In the genomic region with DNA sequence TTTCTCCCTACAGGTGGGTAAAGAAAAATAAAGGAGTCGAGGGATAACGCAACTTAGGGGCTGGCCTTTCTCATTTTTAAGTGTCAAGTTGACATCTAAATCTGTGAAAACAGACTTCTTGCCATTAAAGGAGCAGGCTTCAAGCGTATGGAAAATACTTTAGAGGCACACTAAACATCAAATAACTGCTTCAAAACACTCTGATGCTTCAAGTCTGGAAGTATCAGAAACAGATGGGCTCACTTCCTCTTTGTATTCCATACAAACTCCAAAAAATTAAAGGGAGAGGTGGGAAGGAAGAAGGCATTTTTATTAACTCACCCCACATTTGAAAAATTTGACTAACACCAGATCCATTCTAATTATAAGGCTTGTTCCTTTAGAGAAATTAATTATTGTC, we compare ENCODE assay signal across 11 mouse cellular contexts.
"Had no signal": no experiment of that assay in that cellular context is flagged by ENCODE, and none has a peak within 500 bp of the region (broad histone marks: within the 10 kb centered on the region; RNA-seq: fewer than 3 reads in every experiment).

No protein-coding gene starts in this region.

- H3K9me3 ChIP-seq: liver, embryonic 13.5 days; lung, embryonic 15.5 days; neural tube, embryonic 12.5 days had no signal

- DNase-seq: kidney, adult 2 months; kidney, postnatal 25 days; liver; liver, embryonic 13.5 days; liver, postnatal 0 days; lung, postnatal 36 days; thymus, postnatal 14 days had no signal

- H3K9ac ChIP-seq: liver, embryonic 13.5 days; liver, postnatal 0 days; lung, embryonic 15.5 days; neural tube, embryonic 12.5 days had no signal

- H3K27ac ChIP-seq: left cerebral cortex, adult 2 months; liver, embryonic 13.5 days; lung, embryonic 15.5 days; neural tube, embryonic 12.5 days; stomach, postnatal 0 days had no signal

- H3K4me3 ChIP-seq: left cerebral cortex, adult 2 months; liver, embryonic 13.5 days; lung, embryonic 15.5 days; neural tube, embryonic 12.5 days had no signal

- ATAC-seq: liver, postnatal 0 days had no signal

- H3K4me2 ChIP-seq: liver, embryonic 13.5 days; lung, embryonic 15.5 days; neural tube, embryonic 12.5 days had no signal

- H3K4me1 ChIP-seq: liver, embryonic 13.5 days; lung, embryonic 15.5 days; neural tube, embryonic 12.5 days had no signal

- H3K36me3 ChIP-seq: liver, embryonic 13.5 days; lung, embryonic 15.5 days; neural tube, embryonic 12.5 days had no signal
